Mouse (Mus musculus) olfactory bulb, adult 2 months (tissue): ENCODE measurements at regions not wholly inside any gene's neighbourhood (a gene's known extent, or its start where the extent isn't known, plus 50 kb on each side); places are given as distances from the start of the nearest gene placed in this dataset.

Experiments
- CTCF ChIP-seq: fragments of 200-500 bp; IDR thresholded peaks from 2 replicates; pipeline ENCODE4 v1.5.1; 2012; ENCODE audit warnings: low read depth, mild to moderate bottlenecking, low read length, moderate library complexity; ENCODE audit not compliant: insufficient read depth
- POLR2A ChIP-seq: fragments of 200-500 bp; IDR thresholded peaks from 2 replicates; pipeline ENCODE4 v1.6.1; 2012; ENCODE audit warnings: mild to moderate bottlenecking, low read depth, low read length, moderate library complexity; ENCODE audit not compliant: insufficient read depth

- no peak for TF ChIP-seq CTCF
- TF ChIP-seq POLR2A, result no peak
Observed at GRCm38 (mm10) chr13:80981201-80981600, 98.0 kb downstream of the Arrdc3 start.
